Mouse (Mus musculus): ENCODE results near the gene Zfr.

Gene Zfr

DNA sequence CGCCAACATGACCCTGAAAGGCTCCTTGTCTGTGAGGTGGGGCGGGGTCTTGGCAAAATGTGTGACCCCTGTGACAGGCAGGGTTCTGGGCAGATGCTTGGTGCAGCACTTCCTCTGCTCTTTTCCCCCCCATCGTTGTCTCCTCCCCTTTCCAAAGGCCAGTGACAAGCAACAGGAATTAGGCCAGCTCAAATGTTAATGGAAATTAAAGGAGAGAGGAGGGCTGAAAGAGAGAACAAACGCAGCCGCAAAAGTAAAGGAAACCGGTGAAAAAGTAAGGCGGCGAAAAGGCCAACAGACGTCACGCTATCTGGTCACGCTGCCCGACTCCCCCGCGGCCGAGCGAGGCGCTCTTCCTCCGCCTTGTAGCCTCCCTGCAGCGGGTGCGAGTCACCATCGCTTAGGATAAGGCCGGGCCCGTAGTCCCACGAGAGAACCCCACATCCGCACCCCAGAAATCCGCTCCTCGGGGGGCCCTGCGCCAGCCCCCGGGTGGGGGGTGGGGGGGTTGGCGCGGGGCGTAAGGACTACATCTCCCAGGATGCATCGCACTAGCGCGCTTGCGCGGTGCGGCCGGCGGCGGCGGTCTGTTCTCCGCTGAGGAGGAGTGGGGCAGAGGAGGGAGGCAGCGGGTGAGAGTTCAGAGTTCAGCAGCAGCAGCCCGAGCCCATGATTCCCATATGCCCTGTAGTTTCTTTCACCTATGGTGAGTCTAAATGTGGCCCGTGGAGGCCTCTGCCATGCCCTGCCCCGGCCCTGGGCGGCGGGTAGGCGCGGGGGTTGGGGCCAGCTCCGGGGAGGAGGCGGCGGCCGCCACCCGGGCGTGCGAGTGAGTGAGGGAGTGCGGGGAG, at the start of gene Zfr:
Zfr (plus strand) TSS at position 590 of the 851 bp plus-strand sequence.
- DNase-seq (ENCODE audit: low read depth, low spot score): peak; percentile 72

DNA sequence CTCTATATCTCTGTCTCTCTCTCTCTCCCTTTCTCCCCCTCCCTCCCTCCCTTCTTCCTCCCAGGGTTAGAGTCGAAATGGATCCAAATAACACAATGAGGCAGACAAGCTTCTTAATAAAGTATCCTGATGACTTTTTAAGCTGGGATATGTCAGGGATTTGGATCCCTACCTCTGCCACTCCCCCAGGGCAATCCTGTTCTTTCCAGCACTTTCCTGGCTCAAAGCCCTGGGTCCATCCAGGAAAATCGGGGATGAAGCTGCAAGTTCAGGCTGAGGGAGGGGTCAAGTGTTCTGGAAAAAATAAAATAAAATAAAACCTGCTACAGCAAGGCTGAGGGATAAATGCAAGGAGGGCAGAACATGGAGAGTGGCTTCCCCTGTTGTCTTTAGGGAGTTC, 49.7 kb upstream of the Zfr start:
- DNase-seq (ENCODE audit: low read depth, low spot score): no peak

DNA sequence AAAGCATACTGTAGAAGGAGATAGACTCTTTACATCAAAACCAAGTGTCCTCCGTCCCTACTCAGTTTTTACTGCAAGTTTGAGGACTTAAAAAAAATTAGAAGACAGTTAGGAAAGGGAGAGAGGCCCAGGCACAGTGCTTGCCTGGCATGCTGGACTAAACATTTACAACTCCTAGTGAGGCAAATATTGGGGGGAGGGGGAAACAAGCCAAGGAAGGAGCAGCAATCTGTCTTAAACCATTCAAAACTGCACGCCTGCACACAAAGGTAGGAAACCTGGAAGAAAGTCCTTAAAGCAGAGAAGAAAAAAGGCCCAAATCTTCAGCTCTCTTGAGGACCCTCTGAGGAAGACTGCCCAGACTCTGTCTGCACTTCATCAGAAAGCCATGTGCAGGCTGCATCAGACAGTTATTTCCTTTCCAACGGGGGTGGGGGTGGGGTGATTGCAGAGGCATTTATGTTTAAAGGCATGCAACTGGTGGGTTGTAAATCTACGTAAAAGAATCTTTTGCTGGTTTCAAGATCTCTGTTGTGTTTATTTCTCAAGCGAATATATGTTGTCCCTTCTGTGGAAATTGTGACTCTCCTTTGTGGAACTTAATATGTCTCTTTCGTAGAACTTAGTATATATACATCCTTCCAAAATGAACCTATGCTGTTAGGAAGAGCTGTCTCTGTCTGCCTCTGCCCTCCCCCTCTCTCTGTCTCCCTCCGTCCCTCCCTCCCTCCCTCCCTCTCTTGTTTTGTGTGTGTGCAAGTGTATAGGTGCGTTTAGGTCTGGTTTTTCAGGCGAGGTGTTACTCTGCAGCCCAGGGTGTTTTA, 49.0 kb upstream of the Zfr start:
- no peak for DNase-seq (ENCODE audit: low read depth, low spot score)

DNA sequence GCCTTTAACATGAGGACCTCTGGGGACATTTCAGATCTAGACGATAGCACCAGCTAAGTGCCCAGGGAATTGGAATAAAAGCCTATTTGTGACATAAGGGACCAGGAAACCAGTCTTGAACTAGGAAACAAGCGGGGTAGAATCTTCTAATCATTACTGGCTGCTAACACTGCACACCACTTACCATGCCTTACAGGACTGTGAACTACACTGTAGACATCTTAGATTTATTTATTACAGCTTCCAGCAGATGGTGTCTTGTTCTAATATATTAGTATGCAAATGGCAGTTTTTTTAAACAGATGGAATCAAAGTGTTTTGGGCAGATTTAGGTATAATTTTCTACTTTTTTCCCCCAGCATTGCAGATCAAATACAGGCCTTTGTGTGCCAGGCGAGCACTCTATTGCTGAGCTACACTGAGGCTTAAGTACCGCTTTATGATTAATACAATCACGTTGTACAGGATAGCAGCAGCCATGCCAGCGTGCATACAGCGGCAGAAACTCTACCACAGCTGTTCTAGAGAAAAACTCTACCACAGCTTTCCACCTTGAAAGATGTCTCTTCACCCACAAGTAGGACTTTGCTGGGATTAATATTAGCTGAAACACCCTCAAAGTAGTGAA, 44.8 kb upstream of the Zfr start:
- no peak for DNase-seq (ENCODE audit: low read depth, low spot score)

DNA sequence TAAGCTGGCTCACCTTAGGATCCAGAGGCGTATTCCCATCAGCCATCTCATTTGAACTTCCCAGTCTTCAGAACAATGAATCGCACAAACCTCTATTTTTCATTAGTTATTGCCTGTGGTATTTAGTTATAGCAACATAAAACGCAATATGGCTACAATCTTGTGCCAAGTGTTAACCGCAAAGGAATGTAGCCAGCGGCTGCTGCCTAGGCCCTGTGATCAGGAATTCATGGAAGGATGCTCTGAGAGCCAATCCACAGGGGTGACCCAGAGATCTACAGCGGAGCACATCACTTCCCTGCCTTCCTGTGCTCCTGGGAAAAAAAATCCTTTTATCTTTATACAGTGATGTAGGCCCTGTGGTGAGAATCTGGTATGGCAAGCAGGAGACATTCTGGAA, 43.2 kb upstream of the Zfr start:
- no peak for DNase-seq (ENCODE audit: low read depth, low spot score)

DNA sequence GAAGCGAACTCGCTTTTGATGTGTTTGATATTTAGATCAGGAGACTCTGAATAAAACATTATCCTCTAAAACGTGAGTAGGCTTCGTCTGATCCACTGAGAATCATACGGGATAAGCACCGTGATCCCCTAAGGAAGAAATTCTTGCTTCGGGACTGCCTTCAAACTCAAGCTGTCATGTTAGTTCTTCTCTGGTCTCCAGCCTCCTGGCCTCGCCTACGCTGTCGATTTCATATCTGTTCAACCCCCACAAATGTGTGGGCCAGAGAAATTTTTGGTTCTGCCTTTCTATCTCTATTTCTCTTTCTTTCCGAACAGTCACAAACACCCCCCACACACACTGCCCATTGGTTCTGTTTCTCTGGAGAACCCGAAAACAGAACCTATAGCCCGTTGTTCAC, 35.3 kb upstream of the Zfr start:
- DNase-seq (ENCODE audit: low read depth, low spot score): no peak

DNA sequence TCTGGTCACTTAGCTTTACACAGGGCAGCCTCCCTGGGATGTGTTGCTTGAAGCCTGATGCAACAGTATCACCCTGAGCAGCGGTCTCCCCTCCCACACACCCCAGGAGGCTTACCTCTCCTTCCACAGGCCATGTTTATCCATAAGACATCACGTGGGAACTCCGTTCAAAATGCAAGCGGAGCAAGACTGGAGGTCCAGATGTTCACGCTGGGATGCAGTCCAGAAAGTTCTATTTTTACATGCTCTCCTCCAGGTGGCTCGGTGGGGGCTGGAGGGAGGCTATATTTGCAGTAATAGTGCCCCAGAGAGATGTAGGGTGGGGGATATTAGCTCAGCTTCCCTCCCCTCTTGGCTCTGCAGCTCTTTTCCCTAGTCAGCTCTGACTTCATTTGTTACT, 33.5 kb upstream of the Zfr start:
- no peak for DNase-seq (ENCODE audit: low read depth, low spot score)

DNA sequence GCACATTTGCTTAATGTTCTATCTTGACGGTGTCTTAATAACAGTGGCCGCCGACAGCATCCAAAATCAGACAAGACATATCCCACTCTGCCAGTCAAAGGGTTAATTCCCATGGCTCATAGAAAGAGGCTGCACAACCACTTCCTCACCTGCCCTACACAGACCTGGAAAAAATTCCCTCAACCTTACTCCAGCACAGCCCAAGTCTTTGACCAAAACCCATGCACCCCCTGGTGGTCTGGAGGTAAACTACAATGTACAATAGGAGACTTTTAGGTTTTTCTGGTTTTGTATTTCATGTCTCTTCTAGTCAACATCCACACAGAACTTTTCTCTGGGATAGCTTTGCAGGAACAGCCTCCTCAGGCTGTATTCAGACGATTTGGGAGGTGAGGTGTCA, 32.8 kb upstream of the Zfr start:
- peak; percentile 53 for DNase-seq (ENCODE audit: low read depth, low spot score)

DNA sequence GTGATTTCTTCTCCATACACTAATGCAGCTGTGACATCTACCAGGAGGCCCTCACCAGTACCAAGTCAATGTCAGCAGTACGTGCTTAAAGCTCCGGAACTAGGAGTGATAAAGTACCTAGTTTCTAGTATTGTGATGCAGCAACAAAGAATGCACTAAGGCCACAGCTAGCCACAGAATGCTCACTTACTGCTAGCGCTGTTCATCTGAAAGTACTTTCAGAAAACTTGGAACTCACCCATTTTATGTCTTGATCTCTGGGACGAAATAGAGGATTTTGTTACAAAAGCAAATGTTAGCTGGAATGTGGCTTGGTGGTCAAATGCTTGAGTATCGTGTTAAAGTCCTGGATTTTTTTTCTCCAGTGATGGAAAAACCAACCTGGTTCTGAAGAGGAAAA, 30.0 kb upstream of the Zfr start:
- DNase-seq (ENCODE audit: low read depth, low spot score): no peak

DNA sequence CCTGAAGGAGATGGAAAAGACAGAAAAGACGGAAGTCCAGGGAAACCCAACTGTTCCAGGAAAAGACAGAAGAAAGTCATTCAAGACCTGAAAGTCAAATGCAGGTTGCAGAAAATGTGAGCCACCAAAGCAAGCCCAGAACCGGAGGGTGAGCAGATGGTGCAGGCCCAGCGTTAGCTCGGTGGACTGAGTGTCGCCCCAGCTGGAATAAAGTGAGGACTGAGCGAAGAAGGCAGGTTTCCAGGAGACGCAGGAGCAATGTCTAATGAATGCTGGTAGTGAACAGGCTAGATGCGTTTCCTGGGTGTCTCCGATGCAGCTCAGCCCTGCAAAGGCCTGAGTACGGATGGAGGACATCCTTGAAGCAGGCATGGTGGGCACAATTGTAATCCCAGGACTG, 29.5 kb upstream of the Zfr start:
- DNase-seq (ENCODE audit: low read depth, low spot score): no peak

DNA sequence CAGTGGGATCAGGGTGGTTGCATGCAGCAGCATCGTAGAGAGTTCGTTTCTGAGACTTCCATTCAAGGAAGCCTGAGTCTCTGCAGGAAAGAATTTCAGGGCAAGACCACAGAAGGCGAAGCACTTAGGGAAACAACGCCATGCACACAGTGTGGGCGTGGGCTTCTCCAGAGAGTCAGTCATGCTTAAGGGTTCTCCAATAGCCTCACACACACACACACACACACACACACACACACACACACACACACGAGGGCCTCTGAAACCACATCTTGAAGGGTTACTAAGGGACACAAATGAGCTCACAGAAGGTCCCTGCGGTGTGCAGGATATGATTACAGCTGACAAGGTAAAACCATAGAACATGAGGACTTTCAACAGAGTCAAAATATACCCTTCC, 27.5 kb upstream of the Zfr start:
- DNase-seq (ENCODE audit: low read depth, low spot score): no peak

DNA sequence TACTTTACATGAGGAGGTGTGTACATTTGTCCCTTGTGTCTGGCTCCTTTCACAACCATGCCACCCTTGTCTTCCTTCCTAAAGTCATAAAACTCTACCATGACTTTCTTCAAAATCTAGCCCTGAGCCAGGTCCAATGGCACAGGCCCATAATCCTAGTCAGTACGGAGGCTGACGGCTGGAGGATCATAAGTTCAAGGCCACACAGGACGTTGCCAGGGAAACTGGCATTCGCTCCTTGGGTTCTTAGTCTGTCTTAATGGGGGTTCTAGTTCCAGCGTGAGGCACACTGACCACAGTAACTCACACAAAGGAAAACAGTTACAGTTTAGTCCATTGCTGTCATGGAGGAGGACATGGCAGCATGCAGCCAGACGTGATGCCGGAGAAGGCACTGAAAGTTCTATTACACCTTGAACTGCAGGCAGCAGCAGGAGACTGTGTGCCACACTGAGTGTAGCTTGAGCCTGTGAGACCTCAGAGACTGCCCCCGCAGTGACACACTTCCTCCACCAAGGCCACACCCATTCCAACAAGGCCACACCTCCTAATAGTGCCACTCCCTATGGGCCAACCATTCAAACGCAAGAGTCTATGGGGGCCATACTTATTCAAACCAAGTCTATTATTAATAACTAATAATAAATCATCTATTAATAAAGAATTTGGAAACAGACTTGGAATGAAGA, 26.5 kb upstream of the Zfr start:
- no peak for DNase-seq (ENCODE audit: low read depth, low spot score)

DNA sequence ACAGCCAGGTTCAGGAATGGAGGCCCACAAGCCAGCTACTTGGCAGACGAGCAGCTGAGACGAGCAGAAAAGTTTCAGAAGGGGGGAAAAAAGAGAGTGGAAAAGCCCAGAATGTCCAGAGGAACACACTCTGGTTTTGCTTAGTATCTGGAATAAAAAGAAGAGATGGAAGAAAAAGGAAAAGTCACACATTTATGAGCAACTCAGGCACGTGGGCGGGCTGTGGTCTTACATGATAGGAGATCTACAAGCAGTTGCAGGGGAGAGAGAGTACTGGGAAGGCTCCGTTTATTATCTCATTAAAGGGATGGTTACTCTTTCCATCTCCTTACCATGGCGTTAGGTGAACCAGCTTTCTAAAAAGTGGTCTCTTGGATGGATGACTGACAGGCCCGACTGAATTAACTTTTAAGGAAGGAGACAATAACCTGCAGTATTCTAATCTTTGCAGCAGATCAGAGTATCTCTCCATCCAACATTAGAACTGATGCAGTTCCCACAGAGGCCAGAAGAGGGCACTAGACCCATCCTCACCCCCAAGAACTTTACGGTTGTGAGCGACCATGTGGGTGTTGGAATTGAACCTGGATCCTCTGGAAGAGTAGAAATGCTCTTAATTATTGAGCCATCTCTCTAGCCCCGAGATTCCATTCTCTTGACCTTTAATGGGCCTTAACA, 25.7 kb upstream of the Zfr start:
- DNase-seq (ENCODE audit: low read depth, low spot score): peak; percentile 45

DNA sequence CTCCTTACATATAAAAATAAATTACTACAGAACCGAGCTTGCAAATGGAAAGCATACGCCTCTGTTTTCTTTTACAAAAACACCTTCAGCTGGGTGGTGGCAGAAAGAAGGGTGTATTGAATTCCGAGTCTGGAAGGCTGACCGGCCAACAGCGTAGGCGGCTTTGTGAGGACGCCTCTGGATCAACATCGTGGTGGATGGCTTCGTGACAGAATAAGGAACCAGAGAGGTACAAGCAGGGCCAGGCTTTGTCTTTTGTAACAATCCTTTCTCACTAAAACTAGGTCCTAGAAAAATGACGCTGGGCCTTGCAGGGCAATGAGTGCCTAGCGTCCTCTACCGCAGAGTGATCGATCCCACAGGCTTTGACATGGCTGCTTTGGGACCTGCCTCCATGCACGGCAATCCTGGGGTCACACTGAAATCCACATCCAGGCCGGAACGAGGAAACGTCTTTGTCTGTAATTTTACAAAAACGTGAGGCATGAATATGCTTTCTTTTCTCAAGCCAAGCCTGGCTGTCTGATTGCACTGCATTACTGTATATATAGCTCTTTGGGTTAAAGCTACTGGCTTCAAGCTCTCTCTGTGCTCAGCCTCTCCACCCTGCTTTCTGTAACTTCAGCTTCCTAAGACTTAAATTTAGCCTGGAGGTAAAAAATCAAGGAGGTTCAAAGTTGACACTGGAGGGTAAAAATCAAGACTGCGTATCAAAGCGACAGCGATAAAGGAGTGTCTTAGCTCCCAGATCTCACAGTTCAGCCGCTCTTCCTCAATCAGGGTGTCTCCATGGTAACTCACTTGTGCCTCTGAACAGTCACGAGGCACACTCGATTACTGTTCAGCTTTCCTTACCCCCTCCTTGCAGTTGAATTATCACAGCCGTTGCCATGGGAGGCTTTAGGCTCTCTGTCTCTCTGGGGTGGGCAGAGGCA, 24.3 kb upstream of the Zfr start:
- no peak for DNase-seq (ENCODE audit: low read depth, low spot score)

DNA sequence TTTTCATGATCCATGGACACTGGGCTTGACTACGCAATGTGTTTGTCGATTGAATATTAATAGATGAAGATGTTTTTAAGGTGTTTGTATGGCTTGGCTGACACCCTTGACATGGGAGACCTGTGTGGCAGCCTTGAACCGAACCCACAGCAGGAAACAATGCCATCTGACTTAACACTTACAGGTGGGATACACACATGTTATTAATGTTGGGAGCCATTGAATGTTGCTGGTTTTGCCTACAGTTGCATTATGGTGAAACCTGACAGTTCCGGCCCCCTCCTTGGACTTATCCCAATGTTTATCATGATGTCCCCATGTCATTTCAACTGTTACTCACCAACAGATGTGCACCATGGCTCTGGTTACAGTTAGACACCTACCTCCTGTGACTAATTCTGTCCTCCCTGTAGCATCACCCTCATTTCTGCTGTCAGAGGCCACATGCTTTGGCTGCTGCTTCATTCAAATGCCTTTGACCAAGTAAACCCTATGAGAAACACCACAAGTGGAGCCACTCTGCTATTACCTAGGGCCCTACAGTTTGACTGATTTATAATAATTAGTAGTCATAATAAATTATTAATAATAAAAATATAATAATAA, 23.6 kb upstream of the Zfr start:
- no peak for DNase-seq (ENCODE audit: low read depth, low spot score)

DNA sequence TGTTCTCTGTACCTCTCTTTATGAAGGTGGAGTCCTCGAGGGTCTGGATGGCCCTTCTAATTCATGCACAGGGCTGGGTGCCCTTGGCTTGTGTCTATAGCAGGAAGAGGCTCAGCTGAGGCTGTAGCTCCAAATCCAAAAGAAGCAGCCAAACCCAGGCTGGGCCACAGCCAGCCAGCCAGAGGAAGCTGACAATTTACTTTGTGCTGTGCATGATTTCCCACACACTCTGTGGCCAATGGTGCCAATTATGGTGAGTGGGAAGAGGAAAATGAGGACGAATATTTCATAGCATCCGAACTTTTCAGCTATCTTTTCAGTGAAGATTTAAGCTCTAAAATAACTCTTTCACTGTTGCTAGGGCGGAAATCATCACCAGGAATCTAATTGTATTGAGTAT, 21.2 kb upstream of the Zfr start:
- DNase-seq (ENCODE audit: low read depth, low spot score): no peak

DNA sequence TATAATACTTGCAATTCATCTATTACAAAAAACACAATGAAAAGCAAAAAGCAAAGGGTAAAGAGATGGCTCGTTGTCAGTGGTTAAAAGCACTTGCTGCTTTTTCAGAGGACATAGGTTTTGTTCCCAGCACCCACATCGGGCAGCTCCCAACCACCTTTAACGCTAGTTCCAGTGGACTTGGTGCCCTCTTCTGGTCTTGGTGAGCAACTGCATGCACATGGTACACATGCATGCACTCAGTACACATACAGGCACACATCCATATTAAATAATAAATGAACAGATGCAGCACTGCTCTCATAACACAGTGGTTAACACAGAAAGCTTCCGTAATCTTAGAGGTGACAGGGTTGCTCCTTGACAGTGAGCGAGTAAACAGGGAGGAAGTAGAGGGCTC, 20.3 kb upstream of the Zfr start:
- no peak for DNase-seq (ENCODE audit: low read depth, low spot score)

DNA sequence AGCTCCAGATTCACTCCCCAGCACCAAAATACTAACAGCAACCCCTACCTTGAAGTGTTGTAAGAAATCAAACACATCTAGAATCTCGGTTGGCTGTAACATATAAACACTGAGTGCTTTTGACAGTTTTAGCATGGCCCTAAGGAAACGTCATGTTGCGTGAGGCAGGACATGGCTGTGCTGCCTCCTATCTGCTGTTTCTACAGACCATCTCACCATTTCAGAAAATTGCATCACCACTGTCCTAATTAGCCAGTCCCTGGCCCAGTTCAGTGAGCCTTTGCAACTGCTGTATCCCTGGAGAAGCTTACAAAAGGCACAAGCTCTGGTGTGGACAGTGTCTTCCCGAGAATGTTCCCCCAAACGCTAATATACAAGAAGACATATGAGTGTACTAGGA, 16.7 kb upstream of the Zfr start:
- no peak for DNase-seq (ENCODE audit: low read depth, low spot score)

DNA sequence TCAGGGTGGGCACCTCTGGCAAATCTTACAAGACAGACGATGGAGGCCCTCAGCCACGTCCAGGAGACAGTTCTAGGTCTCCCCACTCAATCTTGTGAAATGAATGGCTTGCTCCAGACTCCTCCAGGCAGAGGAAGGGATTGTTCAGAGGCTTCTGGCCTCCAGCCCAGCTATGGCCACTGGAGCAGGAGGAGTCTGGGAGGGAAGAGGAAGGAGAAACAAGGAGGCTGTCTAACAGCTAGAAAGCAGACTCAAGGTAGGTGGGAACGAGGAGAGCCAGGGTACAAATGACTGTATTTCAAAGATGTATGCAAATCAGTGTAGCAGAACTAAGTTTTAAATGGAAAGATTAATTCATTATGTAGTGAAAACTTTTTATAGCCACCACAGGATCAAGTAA, 13.9 kb upstream of the Zfr start:
- DNase-seq (ENCODE audit: low read depth, low spot score): no peak

DNA sequence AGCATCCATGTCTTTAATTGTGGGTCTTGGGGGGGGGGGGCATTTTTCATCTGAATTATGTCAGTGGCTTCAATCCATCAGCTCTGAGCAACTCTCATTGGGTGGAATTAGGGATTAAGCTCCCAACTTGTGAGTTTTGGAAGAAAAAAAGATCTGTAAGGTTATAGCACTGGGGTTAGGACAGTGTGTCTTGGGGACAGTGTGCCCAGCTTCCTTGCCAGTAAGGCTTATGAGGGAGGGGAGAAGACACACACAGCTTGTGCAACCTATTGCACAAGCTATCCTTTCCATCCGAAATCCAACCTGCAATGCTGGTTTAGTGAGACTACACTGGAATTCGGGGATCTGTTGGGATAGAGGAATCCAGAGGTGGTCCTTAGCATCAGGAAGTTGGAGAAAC, 12.8 kb upstream of the Zfr start:
- no peak for DNase-seq (ENCODE audit: low read depth, low spot score)

Data from WW6 (cell line).